10 mouse cellular contexts compared by ENCODE assay signal in genomic region chr4:3052314-3053059, GRCm38 (mm10).
DNase-seq lines count a peak whose midpoint lies in the region; ATAC-seq and TF ChIP-seq lines count a peak whose summit lies in the region.
"Had no signal": no experiment of that assay in that cellular context is flagged by ENCODE, and none has a peak within 500 bp of the region (broad histone marks: within the 10 kb centered on the region; RNA-seq: fewer than 3 reads in every experiment).

No protein-coding gene starts in this region.

- no peak overlapping the region for H3K9ac ChIP-seq in forebrain, embryonic 16.5 days (replicated peaks; ENCODE audit: low read depth, low read length)
- no peak overlapping the region for H3K9ac ChIP-seq in midbrain, postnatal 0 days (replicated peaks; ENCODE audit: low read length, poor library complexity, severe bottlenecking)
- H3K9ac ChIP-seq: neural tube, embryonic 13.5 days had no signal

- H3K4me1 ChIP-seq in forebrain, embryonic 16.5 days (replicated peaks; ENCODE audit: control insufficient read depth, insufficient read depth, low read length), result no peaks in the 10 kb centered on the region
- H3K4me1 ChIP-seq in midbrain, postnatal 0 days (ENCODE audit: insufficient read depth, low read length), result no peaks in the 10 kb centered on the region
- H3K4me1 ChIP-seq: neural tube, embryonic 13.5 days had no signal

- DNase-seq in heart, adult 11 months, result peak; percentile 77
- DNase-seq in heart, adult 8-10 months (ENCODE audit: low spot score), result no peak
- peak; percentile 34 for DNase-seq in kidney, postnatal 10 days
- no peak for DNase-seq in midbrain, postnatal 0 days (ENCODE audit: low spot score)
- no peak for DNase-seq in left cerebral cortex, adult 9 months (ENCODE audit: low spot score in 2 of 2)
- DNase-seq in cerebellum, adult 9-11 months, result no peak

- H3K4me2 ChIP-seq in forebrain, embryonic 16.5 days (ENCODE audit: low read length), result no peak overlapping the region
- H3K4me2 ChIP-seq in midbrain, postnatal 0 days (ENCODE audit: low read depth, low read length, poor library complexity, severe bottlenecking), result no peak overlapping the region
- H3K4me2 ChIP-seq: neural tube, embryonic 13.5 days had no signal

- H3K9me3 ChIP-seq in forebrain, embryonic 16.5 days (ENCODE audit: control insufficient read depth, low read length), result peaks cover 66% of the 10 kb centered on the region
- peaks cover 67% of the 10 kb centered on the region for H3K9me3 ChIP-seq in midbrain, postnatal 0 days (ENCODE audit: low read length)

- ATAC-seq in CD4-positive, CD25-positive, alpha-beta regulatory T cell, adult 4 months, result peak; percentile 57
- ATAC-seq in forebrain, embryonic 16.5 days, result peak; percentile 21; the same call in 1 of the 2 replicates
- ATAC-seq in midbrain, postnatal 0 days (ENCODE audit: low FRiP score), result peak; percentile 39; the same call in 1 of the 2 replicates

- 86% methylated on average over 4 of the region's 4 CpGs for WGBS in forebrain, embryonic 16.5 days
- whole genome bisulfite sequencing in midbrain, postnatal 0 days, result 83% methylated on average over 4 of the region's 4 CpGs

- TF ChIP-seq CTCF in midbrain, postnatal 0 days (IDR thresholded peaks at IDR 0.05), result no peak

- H3K27ac ChIP-seq in forebrain, embryonic 16.5 days (ENCODE audit: low read length), result no peak overlapping the region
- no peak overlapping the region for H3K27ac ChIP-seq in midbrain, postnatal 0 days (ENCODE audit: low read depth, low read length)
- H3K27ac ChIP-seq: neural tube, embryonic 13.5 days had no signal

- no peak overlapping the region for H3K4me3 ChIP-seq in forebrain, embryonic 16.5 days (replicated peaks; ENCODE audit: low read length)
- H3K4me3 ChIP-seq in midbrain, postnatal 0 days (ENCODE audit: low read depth, low read length), result no peak overlapping the region
- H3K4me3 ChIP-seq: erythroblast, embryonic 14.5 days; neural tube, embryonic 13.5 days had no signal

- no peaks in the 10 kb centered on the region for H3K27me3 ChIP-seq in forebrain, embryonic 16.5 days (replicated peaks; ENCODE audit: control insufficient read depth, insufficient read depth, low read length)
- no peaks in the 10 kb centered on the region for H3K27me3 ChIP-seq in midbrain, postnatal 0 days (ENCODE audit: insufficient read depth, low read length)
- H3K27me3 ChIP-seq: neural tube, embryonic 13.5 days had no signal

- no peaks in the 10 kb centered on the region for H3K36me3 ChIP-seq in forebrain, embryonic 16.5 days (ENCODE audit: control insufficient read depth, insufficient read depth)
- H3K36me3 ChIP-seq in midbrain, postnatal 0 days (ENCODE audit: insufficient read depth, low read length), result no peaks in the 10 kb centered on the region

Comparison
In these comparisons a context has a peak if more than half of its experiments do, and no peak if none do; other contexts are left out.
1. DNase-seq: peak in heart, adult 11 months (single experiment) and kidney, postnatal 10 days (single experiment); none in heart, adult 8-10 months (single experiment), midbrain, postnatal 0 days (single experiment), left cerebral cortex, adult 9 months (0 of 2) and cerebellum, adult 9-11 months (single experiment).
2. Peak in every context shown above with its lines, with median percentiles within 50 percentile points of each other: ATAC-seq.